Mouse (Mus musculus) kidney, embryonic 15.5 days (tissue): Measurements from ENCODE around the gene Castor1. TPM values are rescaled to one million over a fixed set of nuclear protein-coding genes. Genes with fewer than 3 reads are reported as not detected.

Experiments used
- ATAC-seq: fragments of 200-750 bp; cut with Nextera tagmentation; replicated peaks from 2 replicates; pipeline ENCODE4 v1.8.0; 2017; ENCODE audit warnings: moderate TSS enrichment; ENCODE audit not compliant: low FRiP score
- H3K27ac ChIP-seq: fragments of 300-500 bp; sonication (generic); 2 replicates; pipeline ENCODE4 v1.5.1; 2015; ENCODE audit warnings: mild to moderate bottlenecking, inconsistent platforms
- H3K27me3 ChIP-seq: fragments of 300-500 bp; sonication (generic); 2 replicates; pipeline ENCODE4 v1.6.1; 2015; ENCODE audit warnings: inconsistent platforms
- H3K36me3 ChIP-seq: fragments of 300-500 bp; sonication (generic); 2 replicates; pipeline ENCODE4 v1.6.1; 2015; ENCODE audit warnings: inconsistent platforms
- H3K4me1 ChIP-seq: fragments of 300-500 bp; sonication (generic); 2 replicates; pipeline ENCODE4 v1.6.1; 2015; ENCODE audit warnings: inconsistent platforms
- H3K4me2 ChIP-seq: fragments of 300-500 bp; sonication (generic); 2 replicates; pipeline ENCODE4 v1.6.1; 2015; ENCODE audit warnings: moderate library complexity, mild to moderate bottlenecking, inconsistent platforms
- H3K4me3 ChIP-seq: fragments of 300-500 bp; sonication (generic); replicated peaks from 2 replicates; pipeline ENCODE4 v1.5.1; 2015; ENCODE audit warnings: mild to moderate bottlenecking, inconsistent platforms
- H3K9ac ChIP-seq: fragments of 300-500 bp; sonication (generic); 2 replicates; pipeline ENCODE4 v1.6.1; 2015; ENCODE audit warnings: mild to moderate bottlenecking, inconsistent platforms
- H3K9me3 ChIP-seq: fragments of 300-500 bp; sonication (generic); replicated peaks from 2 replicates; pipeline ENCODE4 v1.6.1; 2016; ENCODE audit warnings: inconsistent platforms
- WGBS: fragments of 180-500 bp; shearing (Covaris S2); methylation state at CpG from one replicate; pipeline ENCODE4 v1.1.7; 2015; ENCODE audit warnings: mixed read lengths; 5-methylcytosine and 5-hydroxymethylcytosine counted together
- polyA plus RNA-seq: library from polyadenylated mRNA; unstranded; fragments of >200 nt; fragmentation: Nextera tagmentation; extraction: Ambion mirVana; gene quantifications from 2 replicates; pipeline ENCODE4 v1.2.1, GENCODE M21; 2015

Castor1 gene
- polyA plus RNA-seq, 1 experiment from 2014 or later = 6.5 TPM

DNA sequence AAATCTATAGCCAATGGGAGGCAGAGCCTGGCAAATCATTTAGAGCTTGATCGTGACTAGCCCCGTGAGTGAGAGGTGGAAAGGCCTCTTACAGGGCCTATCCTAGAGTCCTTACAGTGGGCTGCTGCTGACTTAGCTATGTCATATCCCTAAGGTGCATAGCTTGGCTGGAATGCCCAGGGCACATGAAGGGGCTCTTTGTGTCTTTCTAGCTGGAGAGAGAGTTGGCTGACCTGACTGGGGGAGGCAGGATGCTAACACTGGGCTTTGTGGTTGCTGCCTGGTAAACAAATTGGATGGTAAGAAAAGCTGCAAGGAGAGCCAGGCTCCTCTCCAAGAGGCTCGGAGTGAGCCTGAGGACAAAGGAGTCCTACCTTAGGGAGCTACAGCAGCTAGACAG lies 25.3 kb upstream of the Castor1 start:
- Histone ChIP-seq H3K4me1 (peaks cover 69% of the 10 kb centered on the region), H3K9me3 (no peaks in the 10 kb centered on the region), H3K36me3 (no peaks in the 10 kb centered on the region), H3K27ac (0 out of 2 replicates have a peak overlapping the region, but pooled peaks have one; percentile 48), H3K27me3 (no peaks in the 10 kb centered on the region), H3K4me2 (no peak overlapping the region), H3K4me3 (no peak overlapping the region), H3K9ac (no peak overlapping the region)
- no peak for ATAC-seq
- WGBS = 73% methylated on average over 3 of the region's 3 CpGs

GRCm38 (mm10) chr11:4193420-4193819 lies 24.6 kb upstream of the Castor1 start:
- Histone ChIP-seq H3K9ac (no peak overlapping the region), H3K4me3 (no peak overlapping the region), H3K4me1 (peaks cover 69% of the 10 kb centered on the region), H3K9me3 (no peaks in the 10 kb centered on the region), H3K27me3 (no peaks in the 10 kb centered on the region), H3K27ac (no peak overlapping the region), H3K4me2 (no peak overlapping the region), H3K36me3 (no peaks in the 10 kb centered on the region)
- ATAC-seq = no peak

GRCm38 (mm10) chr11:4195597-4196031 lies 22.4 kb upstream of the Castor1 start:
- no peak for ATAC-seq
- 0 out of 2 replicates have a peak overlapping the region, but pooled peaks have one; percentile 29 for H3K27ac ChIP-seq

GRCm38 (mm10) chr11:4196636-4197035 lies 21.4 kb upstream of the Castor1 start:
- no peaks in the 10 kb centered on the region for H3K27me3 ChIP-seq
- H3K4me3 ChIP-seq = no peak overlapping the region
- H3K4me2 ChIP-seq = no peak overlapping the region
- 0 out of 2 replicates have a peak overlapping the region, but pooled peaks have one; percentile 19 for H3K9ac ChIP-seq
- peaks cover 47% of the 10 kb centered on the region for H3K4me1 ChIP-seq
- WGBS = 39% methylated on average over 8 of the region's 8 CpGs
- H3K27ac ChIP-seq = peak overlapping the region; percentile 91
- no peaks in the 10 kb centered on the region for H3K9me3 ChIP-seq
- H3K36me3 ChIP-seq = no peaks in the 10 kb centered on the region
- ATAC-seq = peak; percentile 63

More at GRCm38 (mm10) chr11:4195597-4196031, 22.4 kb upstream of the Castor1 start:
- H3K4me2 ChIP-seq = no peak overlapping the region
- H3K36me3 ChIP-seq = no peaks in the 10 kb centered on the region
- no peaks in the 10 kb centered on the region for H3K9me3 ChIP-seq
- no peaks in the 10 kb centered on the region for H3K27me3 ChIP-seq
- WGBS = 78% methylated on average over 3 of the region's 3 CpGs
- H3K4me3 ChIP-seq = no peak overlapping the region
- H3K4me1 ChIP-seq = peaks cover 57% of the 10 kb centered on the region
- H3K9ac ChIP-seq = no peak overlapping the region

- no peak overlapping the region for H3K9ac ChIP-seq
- H3K4me3 ChIP-seq = no peak overlapping the region
- ATAC-seq = peak; percentile 96
- 21% methylated on average over 1 of the region's 1 CpGs for WGBS
- no peaks in the 10 kb centered on the region for H3K9me3 ChIP-seq
- no peaks in the 10 kb centered on the region for H3K27me3 ChIP-seq
- H3K36me3 ChIP-seq = no peaks in the 10 kb centered on the region
- H3K4me2 ChIP-seq = peak overlapping the region; percentile 22; the same call in 1 of the 2 replicates
- H3K27ac ChIP-seq = peak overlapping the region; percentile 91
- peaks cover 36% of the 10 kb centered on the region for H3K4me1 ChIP-seq
Observed at GRCm38 (mm10) chr11:4197691-4198090, 20.3 kb upstream of the Castor1 start.

DNA sequence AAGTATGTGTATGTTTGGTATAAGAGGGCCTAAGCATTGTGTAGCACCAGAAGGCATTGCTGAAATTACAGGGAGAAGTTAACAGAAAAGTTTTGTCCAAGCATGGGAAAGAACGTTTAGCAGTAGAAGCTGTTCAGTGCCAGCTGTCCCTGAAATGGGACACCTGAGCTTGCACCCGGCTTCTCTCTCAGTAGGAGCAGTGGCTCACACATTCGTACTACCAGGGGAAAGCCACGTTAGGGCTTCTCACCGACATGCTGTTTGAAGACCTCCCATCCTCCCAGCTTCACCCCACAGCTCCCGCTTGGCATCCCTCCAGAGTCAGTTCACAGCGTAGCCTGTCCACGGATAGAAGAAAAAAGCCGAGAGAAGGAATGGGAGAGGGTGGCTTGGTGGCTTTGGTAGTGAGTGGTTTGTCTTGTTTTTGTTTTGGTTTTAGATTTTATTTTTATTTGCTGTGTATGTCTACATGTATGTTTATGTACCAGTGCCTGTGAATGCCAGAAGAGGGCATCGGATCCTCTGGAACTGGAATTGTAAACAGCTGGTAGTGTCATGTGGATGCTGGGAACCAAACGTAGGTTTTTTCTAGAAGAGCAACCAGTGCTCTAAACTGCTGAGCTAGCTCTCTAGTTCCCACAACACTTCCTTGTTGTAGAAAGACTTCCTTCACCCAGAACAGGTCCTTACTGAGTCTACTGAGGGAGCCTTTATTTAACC lies 15.9 kb upstream of the Castor1 start:
- Histone ChIP-seq H3K36me3 (peaks cover 15% of the 10 kb centered on the region), H3K27ac (0 out of 2 replicates have a peak overlapping the region, but pooled peaks have one; percentile 37), H3K9me3 (no peaks in the 10 kb centered on the region), H3K4me3 (no peak overlapping the region), H3K27me3 (no peaks in the 10 kb centered on the region), H3K4me1 (peaks cover 36% of the 10 kb centered on the region), H3K4me2 (no peak overlapping the region), H3K9ac (no peak overlapping the region)
- ATAC-seq = no peak
- 47% methylated on average over 11 of the region's 11 CpGs for WGBS

GRCm38 (mm10) chr11:4202995-4203704 lies 14.9 kb upstream of the Castor1 start:
- Histone ChIP-seq H3K4me2 (no peak overlapping the region), H3K9ac (no peak overlapping the region), H3K27me3 (no peaks in the 10 kb centered on the region), H3K36me3 (peaks cover 25% of the 10 kb centered on the region), H3K4me1 (peaks cover 25% of the 10 kb centered on the region), H3K9me3 (no peaks in the 10 kb centered on the region), H3K4me3 (no peak overlapping the region), H3K27ac (peak overlapping the region; percentile 85)
- ATAC-seq = no peak
- 62% methylated on average over 12 of the region's 12 CpGs for WGBS

GRCm38 (mm10) chr11:4203705-4204074 lies 14.3 kb upstream of the Castor1 start:
- WGBS = 14% methylated on average over 2 of the region's 2 CpGs
- Histone ChIP-seq H3K4me3 (no peak overlapping the region), H3K9ac (no peak overlapping the region)

GRCm38 (mm10) chr11:4205097-4205655 lies 12.8 kb upstream of the Castor1 start:
- H3K9ac ChIP-seq = no peak overlapping the region
- WGBS = 78% methylated on average over 5 of the region's 5 CpGs
- peaks cover 43% of the 10 kb centered on the region for H3K36me3 ChIP-seq
- H3K4me3 ChIP-seq = no peak overlapping the region
- no peak for ATAC-seq
- no peak overlapping the region for H3K4me2 ChIP-seq
- no peak overlapping the region for H3K27ac ChIP-seq
- no peaks in the 10 kb centered on the region for H3K27me3 ChIP-seq
- no peaks in the 10 kb centered on the region for H3K9me3 ChIP-seq
- peaks cover 19% of the 10 kb centered on the region for H3K4me1 ChIP-seq

More at GRCm38 (mm10) chr11:4203705-4204074, 14.3 kb upstream of the Castor1 start:
- Histone ChIP-seq H3K4me1 (peaks cover 20% of the 10 kb centered on the region), H3K36me3 (peaks cover 30% of the 10 kb centered on the region), H3K27me3 (no peaks in the 10 kb centered on the region), H3K4me2 (no peak overlapping the region), H3K27ac (peak overlapping the region; percentile 85), H3K9me3 (no peaks in the 10 kb centered on the region)
- peak; percentile 71 for ATAC-seq

DNA sequence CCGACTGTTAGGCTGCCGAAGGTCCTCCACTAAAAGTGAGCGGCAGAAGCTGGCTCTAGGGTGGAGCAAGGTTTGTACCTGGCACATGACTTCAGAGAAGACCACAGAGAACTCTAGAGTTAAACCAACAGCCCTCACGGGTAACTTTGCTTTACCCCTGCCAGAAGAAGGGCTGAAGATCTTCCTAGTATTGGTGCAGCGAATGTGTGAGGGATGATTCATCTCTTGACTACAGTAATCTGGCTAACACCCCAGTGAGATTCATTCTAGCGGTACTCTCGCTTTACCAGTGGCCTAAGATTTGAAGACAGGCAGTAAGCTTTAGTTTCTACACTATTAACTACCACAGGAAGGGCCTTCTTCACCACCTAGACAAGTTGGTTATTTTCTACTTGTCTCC lies 12.1 kb upstream of the Castor1 start:
- no peak overlapping the region for H3K4me3 ChIP-seq
- no peak overlapping the region for H3K9ac ChIP-seq
- H3K4me1 ChIP-seq = peaks cover 19% of the 10 kb centered on the region
- no peak overlapping the region for H3K4me2 ChIP-seq
- H3K27me3 ChIP-seq = no peaks in the 10 kb centered on the region
- 84% methylated on average over 7 of the region's 7 CpGs for WGBS
- H3K27ac ChIP-seq = no peak overlapping the region
- no peak for ATAC-seq
- H3K36me3 ChIP-seq = peaks cover 51% of the 10 kb centered on the region
- H3K9me3 ChIP-seq = no peaks in the 10 kb centered on the region

DNA sequence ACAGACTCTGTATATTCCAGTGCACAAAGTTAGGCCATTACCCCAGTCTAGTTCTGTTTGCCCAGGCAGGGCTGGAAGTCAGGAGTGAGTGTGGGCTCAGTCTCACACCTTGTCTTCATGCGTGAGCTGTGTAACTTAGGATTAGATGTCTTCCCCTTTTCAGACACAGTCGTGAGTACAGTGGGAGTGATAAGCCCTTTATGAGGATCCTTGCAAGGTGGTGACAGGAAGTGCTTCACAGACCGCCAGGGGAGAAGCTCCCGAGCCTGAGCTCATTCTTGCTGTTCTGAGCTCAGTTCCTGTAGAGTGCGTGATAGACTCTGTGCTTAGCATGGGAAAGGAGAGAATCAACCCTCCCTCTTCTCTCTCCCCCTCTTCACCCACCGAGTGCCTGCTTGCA lies 11.5 kb upstream of the Castor1 start:
- Histone ChIP-seq H3K27ac (no peak overlapping the region), H3K9ac (no peak overlapping the region), H3K4me1 (peaks cover 19% of the 10 kb centered on the region), H3K9me3 (no peaks in the 10 kb centered on the region), H3K36me3 (peaks cover 57% of the 10 kb centered on the region), H3K4me3 (no peak overlapping the region), H3K27me3 (no peaks in the 10 kb centered on the region), H3K4me2 (no peak overlapping the region)
- WGBS = 68% methylated on average over 6 of the region's 6 CpGs
- no peak for ATAC-seq

DNA sequence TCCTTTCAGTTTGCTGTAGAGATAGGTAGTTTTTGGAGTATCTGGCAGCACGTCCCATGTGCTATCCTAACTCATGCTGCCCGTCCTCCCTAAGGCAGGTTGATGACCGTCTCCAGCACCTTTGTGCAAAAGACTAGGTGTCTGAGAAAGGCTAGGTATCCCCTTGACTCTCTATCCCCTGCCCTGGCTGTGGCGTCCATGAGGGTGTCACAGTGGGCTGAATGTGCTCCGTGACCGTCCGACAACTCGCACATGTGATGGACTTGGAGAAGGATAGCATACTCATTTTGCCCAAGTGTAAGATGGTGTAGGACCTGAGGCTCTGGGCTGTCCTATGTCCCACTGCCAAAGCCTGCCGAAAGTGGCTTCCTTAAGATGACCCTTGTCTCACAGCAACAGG lies 10.4 kb upstream of the Castor1 start:
- Histone ChIP-seq H3K4me2 (no peak overlapping the region), H3K9ac (no peak overlapping the region), H3K4me1 (peaks cover 19% of the 10 kb centered on the region), H3K4me3 (no peak overlapping the region), H3K9me3 (no peaks in the 10 kb centered on the region), H3K36me3 (peaks cover 67% of the 10 kb centered on the region), H3K27me3 (no peaks in the 10 kb centered on the region), H3K27ac (no peak overlapping the region)
- no peak for ATAC-seq
- 92% methylated on average over 9 of the region's 9 CpGs for WGBS
